Mouse (Mus musculus) G1E (cell line): ENCODE measurements at regions not wholly inside any gene's neighbourhood (a gene's known extent, or its start where the extent isn't known, plus 50 kb on each side); places are given as distances from the start of the nearest gene placed in this dataset.
"Not testable (repeated sequence)": the region's sequence is repeated elsewhere in the genome, so short reads cannot be mapped to it uniquely, and the experiment has no call there.

Experiments
- ATAC-seq: 2 replicates; pipeline ENCODE4 v1.8.0; 2016; ENCODE audit warnings: mild to moderate bottlenecking; ENCODE audit not compliant: insufficient number of reproducible peaks, poor library complexity, low FRiP score, severe bottlenecking; ENCODE audit errors: extremely low read depth
- DNase-seq: peaks from one replicate; pipeline ENCODE4 v3.0.0; 2012; ENCODE audit warnings: low spot score
- H3K27me3 ChIP-seq: 2 replicates; pipeline ENCODE4 v1.6.1; 2012; ENCODE audit warnings: mild to moderate bottlenecking, low read length, inconsistent platforms; ENCODE audit not compliant: insufficient read depth
- H3K36me3 ChIP-seq: replicated peaks from 2 replicates; pipeline ENCODE3; 2012; ENCODE audit warnings: mild to moderate bottlenecking, inconsistent platforms
- H3K4me1 ChIP-seq: 2 replicates; pipeline ENCODE4 v1.6.1; 2012; ENCODE audit warnings: low read depth, low read length, inconsistent platforms, mixed read lengths; ENCODE audit not compliant: insufficient read depth
- H3K4me3 ChIP-seq: 2 replicates; pipeline ENCODE4 v1.5.1; 2012; ENCODE audit warnings: low read depth, mild to moderate bottlenecking, inconsistent platforms, low read length, moderate library complexity, mixed read lengths
- H3K9me3 ChIP-seq: replicated peaks from 2 replicates; pipeline ENCODE4 v1.6.1; 2012; ENCODE audit warnings: inconsistent platforms
- CTCF ChIP-seq: IDR thresholded peaks from 2 replicates; pipeline ENCODE4 v1.5.1; 2012; ENCODE audit warnings: low read depth, low read length, inconsistent platforms, mixed read lengths
- GATA1 ChIP-seq: IDR thresholded peaks from 2 replicates; pipeline ENCODE4 v1.6.1; 2012; ENCODE audit warnings: borderline replicate concordance, low read length, inconsistent platforms, mixed read lengths
- GATA2 ChIP-seq: IDR thresholded peaks from 2 replicates; pipeline ENCODE4 v1.6.1; 2012; ENCODE audit warnings: low read depth, low read length, inconsistent platforms, borderline replicate concordance
- POLR2AphosphoS5 ChIP-seq: IDR thresholded peaks from 2 replicates; pipeline ENCODE4 v1.6.1; 2012; ENCODE audit warnings: low read depth, low read length, inconsistent platforms; ENCODE audit not compliant: insufficient replicate concordance
- TAL1 ChIP-seq: conservative IDR thresholded peaks from 2 replicates; pipeline ENCODE4 v1.6.1; 2012; ENCODE audit warnings: low read depth, low read length, inconsistent platforms, mixed read lengths

GRCm38 (mm10) chr4:6600766-6601367, 1638.0 kb downstream of the Car8 start:
- H3K36me3 ChIP-seq = no peaks in the 10 kb centered on the region
- DNase-seq (no peak), ATAC-seq (no peak)
- no peaks in the 10 kb centered on the region for H3K9me3 ChIP-seq
- TF ChIP-seq POLR2AphosphoS5 = no peak
- no peak for TF ChIP-seq TAL1
- no peak for TF ChIP-seq GATA2
- TF ChIP-seq GATA1 = no peak
- TF ChIP-seq CTCF = no peak
- H3K4me1 ChIP-seq = no peaks in the 10 kb centered on the region
- peaks cover 4% of the 10 kb centered on the region; the same call in 1 of the 2 replicates for H3K27me3 ChIP-seq
- H3K4me3 ChIP-seq = no peak overlapping the region

DNA sequence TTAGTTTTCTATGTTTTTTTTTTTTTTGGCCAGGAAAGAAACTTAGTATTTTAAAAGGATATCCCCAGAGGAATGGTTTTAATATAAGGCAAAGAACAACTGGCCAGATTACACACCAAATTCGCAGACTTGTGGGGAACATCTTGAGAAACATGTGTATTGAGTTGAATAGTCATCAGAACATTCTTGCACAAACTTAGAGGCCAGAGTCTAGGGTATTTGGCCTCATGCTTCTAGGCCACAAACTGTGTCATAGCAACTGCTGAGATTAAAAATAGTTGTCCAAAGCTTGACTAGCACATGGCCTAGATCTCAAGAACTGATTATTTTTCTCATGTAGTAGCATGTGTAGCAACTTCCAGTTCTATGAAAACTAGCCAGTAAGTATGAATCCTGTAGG, 1642.5 kb downstream of the Car8 start:
- TF ChIP-seq CTCF = no peak
- TF ChIP-seq TAL1 = no peak
- no peaks in the 10 kb centered on the region for H3K9me3 ChIP-seq
- no peak overlapping the region for H3K4me3 ChIP-seq
- H3K4me1 ChIP-seq = no peaks in the 10 kb centered on the region
- H3K27me3 ChIP-seq = peaks cover 4% of the 10 kb centered on the region; the same call in 1 of the 2 replicates
- DNase-seq (no peak), ATAC-seq (no peak)
- H3K36me3 ChIP-seq = no peaks in the 10 kb centered on the region

DNA sequence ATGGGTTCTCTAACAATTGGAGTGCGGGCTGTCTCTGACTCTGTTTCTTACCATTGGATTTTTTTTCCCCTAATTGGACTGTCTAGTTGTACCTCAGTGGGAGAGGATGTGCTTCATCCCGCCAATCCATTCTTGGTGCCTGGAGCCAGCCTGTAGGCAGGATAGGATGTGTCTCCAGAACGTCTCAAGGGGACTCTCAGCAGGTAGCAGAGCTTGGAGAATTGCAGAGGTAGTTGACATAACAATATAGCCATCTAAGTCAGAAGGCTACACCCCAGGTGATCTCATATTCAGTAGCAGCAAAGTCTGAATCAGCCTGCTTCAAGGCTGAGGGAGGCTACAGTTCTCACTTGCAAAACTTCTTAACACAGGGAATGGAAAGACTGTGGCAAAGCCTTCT, 1646.0 kb downstream of the Car8 start:
- not testable (repeated sequence) for H3K4me1 ChIP-seq, H3K4me3 ChIP-seq, H3K27me3 ChIP-seq, H3K9me3 ChIP-seq, DNase-seq, ATAC-seq, H3K36me3 ChIP-seq

DNA sequence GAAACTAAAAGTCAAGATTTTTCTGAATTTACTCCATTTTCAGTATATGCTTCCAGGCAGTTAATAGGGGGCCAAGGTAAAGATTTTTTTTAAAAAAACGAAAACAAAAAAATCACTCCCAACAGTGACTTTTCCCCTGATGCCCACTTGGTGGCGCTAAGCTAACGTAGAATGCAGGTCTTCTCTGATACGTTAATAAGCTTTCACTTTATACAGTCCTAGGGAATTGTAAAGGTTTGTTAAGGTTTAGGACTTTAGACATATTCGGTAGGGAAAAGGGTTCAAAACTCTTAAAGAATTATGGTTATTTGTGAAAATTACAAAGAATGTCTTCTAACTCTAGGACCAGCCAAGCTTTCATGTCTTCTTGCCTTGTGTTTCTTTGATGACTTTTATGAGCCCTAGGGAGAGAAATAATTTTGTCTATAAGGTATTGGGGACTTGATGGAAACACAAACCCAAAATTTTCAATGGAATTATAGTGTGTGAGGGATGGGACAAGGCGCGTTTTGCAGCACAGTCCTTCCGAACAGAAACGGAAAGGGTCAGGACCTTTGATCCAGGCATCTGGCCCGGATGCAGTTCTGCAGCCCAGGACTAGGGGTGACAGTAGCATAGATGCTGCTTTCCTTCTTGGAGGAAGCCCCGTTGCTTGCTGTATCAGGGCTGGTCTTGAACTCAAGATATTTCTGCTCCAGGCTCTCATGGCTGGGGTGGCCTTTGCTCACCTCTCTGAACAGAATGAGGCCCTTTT, 1677.1 kb downstream of the Car8 start:
- ATAC-seq = no peak
- no peak for DNase-seq
- no peak for TF ChIP-seq GATA2
- peak; percentile 59 for TF ChIP-seq CTCF
- no peak for TF ChIP-seq TAL1
- no peak for TF ChIP-seq POLR2AphosphoS5
- Histone ChIP-seq H3K27me3 (peaks cover 6% of the 10 kb centered on the region), H3K9me3 (no peaks in the 10 kb centered on the region), H3K4me1 (peaks cover 2% of the 10 kb centered on the region; the same call in 1 of the 2 replicates), H3K4me3 (no peak overlapping the region), H3K36me3 (no peaks in the 10 kb centered on the region)

GRCm38 (mm10) chr4:6539626-6540025, 1699.2 kb downstream of the Car8 start:
- DNase-seq = no peak
- no peak for TF ChIP-seq TAL1
- no peak for TF ChIP-seq GATA2
- TF ChIP-seq POLR2AphosphoS5 = no peak
- TF ChIP-seq GATA1 = no peak
- TF ChIP-seq CTCF = no peak
- Histone ChIP-seq H3K4me3 (no peak overlapping the region), H3K36me3 (no peaks in the 10 kb centered on the region), H3K9me3 (no peaks in the 10 kb centered on the region), H3K27me3 (peaks cover 7% of the 10 kb centered on the region; the same call in 1 of the 2 replicates), H3K4me1 (no peaks in the 10 kb centered on the region)
- no peak for ATAC-seq

DNA sequence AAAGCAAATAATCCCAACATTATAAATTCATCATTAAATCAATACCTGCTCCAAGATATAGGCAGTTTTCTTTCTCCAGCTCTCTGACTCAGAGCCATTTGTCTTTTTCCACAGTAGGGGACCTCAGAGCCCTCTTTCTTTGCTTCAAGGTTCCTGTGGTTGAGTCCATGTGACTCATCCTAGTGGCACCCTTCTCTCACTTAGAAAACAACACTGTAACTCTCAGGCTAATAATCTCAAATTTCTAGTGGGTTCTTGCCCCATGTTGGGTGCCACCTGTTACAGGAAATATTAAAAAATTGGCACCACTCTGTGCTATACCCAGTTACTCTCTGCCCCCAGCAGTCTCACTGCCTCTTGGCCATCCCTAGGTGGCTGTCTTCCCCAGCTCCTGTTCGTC, 1706.4 kb downstream of the Car8 start:
- no peaks in the 10 kb centered on the region; the same call in 1 of the 2 replicates for H3K27me3 ChIP-seq
- H3K4me1 ChIP-seq = no peaks in the 10 kb centered on the region
- H3K4me3 ChIP-seq = no peak overlapping the region
- H3K36me3 ChIP-seq = no peaks in the 10 kb centered on the region
- ATAC-seq (no peak), DNase-seq (no peak)
- H3K9me3 ChIP-seq = no peaks in the 10 kb centered on the region
- TF ChIP-seq GATA1 (no peak), GATA2 (no peak), POLR2AphosphoS5 (no peak), CTCF (no peak), TAL1 (no peak)

GRCm38 (mm10) chr4:6517626-6518025, 1721.2 kb downstream of the Car8 start:
- H3K36me3 ChIP-seq = no peaks in the 10 kb centered on the region
- peaks cover 7% of the 10 kb centered on the region for H3K4me1 ChIP-seq
- TF ChIP-seq GATA1 = no peak
- no peak for TF ChIP-seq CTCF
- no peak for TF ChIP-seq GATA2
- no peak for TF ChIP-seq POLR2AphosphoS5
- TF ChIP-seq TAL1 = no peak
- 0 out of 2 replicates have a peak, but pooled peaks cover 3% of the 10 kb centered on the region for H3K27me3 ChIP-seq
- DNase-seq (no peak), ATAC-seq (no peak)
- H3K4me3 ChIP-seq = no peak overlapping the region
- no peaks in the 10 kb centered on the region for H3K9me3 ChIP-seq
